Mouse (Mus musculus) E14TG2a.4 (cell line): ENCODE data around the gene Etnppl.

ENCODE experiments used
- H3K27me3 ChIP-seq: 2 replicates; pipeline ENCODE4 v1.6.1; 2014; ENCODE audit warnings: low read length, control low read depth; ENCODE audit not compliant: insufficient read depth
- H3K36me3 ChIP-seq: 2 replicates; pipeline ENCODE4 v1.6.1; 2014; ENCODE audit warnings: low read length, control low read depth; ENCODE audit not compliant: insufficient read depth
- H3K4me1 ChIP-seq: replicated peaks from 2 replicates; pipeline ENCODE4 v1.6.1; 2014; ENCODE audit warnings: low read depth, low read length, control low read depth
- H3K4me3 ChIP-seq: replicated peaks from 2 replicates; pipeline ENCODE4 v1.5.1; 2014; ENCODE audit warnings: mild to moderate bottlenecking, low read length
- H3K9me3 ChIP-seq: 2 replicates; pipeline ENCODE4 v1.6.1; 2014; ENCODE audit warnings: low read length, control low read depth
- CTCF ChIP-seq: conservative IDR thresholded peaks from 2 replicates; pipeline ENCODE4 v1.5.1; 2014; ENCODE audit warnings: low read length
- NANOG ChIP-seq: IDR thresholded peaks from 2 replicates; pipeline ENCODE4 v1.6.1; 2014; ENCODE audit warnings: borderline replicate concordance, low read length, mixed read lengths
- POU5F1 ChIP-seq: IDR thresholded peaks from 2 replicates; pipeline ENCODE4 v1.6.1; 2014; ENCODE audit warnings: low read length, borderline replicate concordance

The Etnppl gene

DNA sequence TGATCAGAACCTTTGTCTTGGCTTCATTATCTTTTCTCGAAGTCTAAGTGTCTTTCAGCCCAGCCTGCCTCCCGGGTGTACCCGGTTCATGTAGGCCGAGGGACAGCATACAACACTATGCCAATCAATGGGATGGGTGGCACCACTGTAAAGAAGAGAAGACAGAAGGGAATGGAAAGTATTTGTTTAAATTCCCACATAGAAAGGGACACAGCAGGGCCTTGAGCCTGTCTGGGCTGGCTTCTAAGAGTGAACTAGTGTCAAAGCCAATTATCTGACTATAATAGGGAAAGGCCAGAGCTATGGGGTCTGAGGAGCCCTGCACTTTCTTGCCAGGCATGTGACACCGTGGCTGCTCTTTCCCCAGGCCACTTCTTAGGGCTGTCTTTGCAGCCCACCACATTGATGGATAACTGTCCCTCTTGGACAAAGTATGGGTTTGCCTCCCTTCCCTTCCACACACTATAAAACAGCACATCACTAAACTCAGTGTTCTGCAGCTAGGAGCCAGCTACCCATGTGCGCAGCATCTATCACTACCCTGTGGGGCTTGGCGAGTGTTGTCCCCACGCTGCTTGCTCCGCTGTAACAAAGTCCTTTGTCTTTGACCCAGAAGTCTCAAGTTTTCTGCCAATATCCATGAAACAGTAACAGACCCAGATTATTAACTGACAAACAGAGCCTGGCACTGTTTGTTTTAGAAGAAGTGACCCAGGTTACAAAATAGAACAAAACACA, 67.2 kb downstream of the Etnppl start:
- TF ChIP-seq POU5F1 (no peak), NANOG (no peak), CTCF (no peak)
- no peak overlapping the region for H3K4me3 ChIP-seq
- H3K9me3 ChIP-seq = peaks cover 9% of the 10 kb centered on the region
- H3K36me3 ChIP-seq = no peaks in the 10 kb centered on the region
- no peaks in the 10 kb centered on the region for H3K27me3 ChIP-seq
- no peaks in the 10 kb centered on the region for H3K4me1 ChIP-seq

- Histone ChIP-seq H3K9me3 (peaks cover 3% of the 10 kb centered on the region; the same call in 1 of the 2 replicates), H3K4me3 (no peak overlapping the region), H3K4me1 (peaks cover 1% of the 10 kb centered on the region; the same call in 1 of the 2 replicates), H3K36me3 (no peaks in the 10 kb centered on the region), H3K27me3 (no peaks in the 10 kb centered on the region)
- TF ChIP-seq POU5F1 (no peak), NANOG (no peak), CTCF (no peak)
Observed at GRCm38 (mm10) chr3:130685014-130685366, 67.7 kb downstream of the Etnppl start.

GRCm38 (mm10) chr3:130687051-130687450, 69.8 kb downstream of the Etnppl start:
- H3K4me3 ChIP-seq = no peak overlapping the region
- H3K9me3 ChIP-seq = no peaks in the 10 kb centered on the region
- TF ChIP-seq CTCF = no peak
- no peak for TF ChIP-seq POU5F1
- TF ChIP-seq NANOG = no peak
- no peaks in the 10 kb centered on the region for H3K36me3 ChIP-seq
- H3K27me3 ChIP-seq = 0 out of 2 replicates have a peak, but pooled peaks cover 2% of the 10 kb centered on the region
- peaks cover 20% of the 10 kb centered on the region for H3K4me1 ChIP-seq
